Mouse (Mus musculus) T-cell, adult 66 days (primary cell): Measurements from ENCODE around the gene Vcam1. TPM values are rescaled to one million over a fixed set of nuclear protein-coding genes. Genes with fewer than 3 reads are reported as not detected.

Experiments used
- total RNA-seq, 2 experiments: library from RNA; stranded (reverse); gene quantifications; 3 replicates in 1 of 2; 4 replicates in 1 of 2; pipeline ENCODE4 v1.2.4; 2023

The Vcam1 gene
- 1 to 10 TPM; 5.3 to 8.5 TPM for total RNA-seq

DNA sequence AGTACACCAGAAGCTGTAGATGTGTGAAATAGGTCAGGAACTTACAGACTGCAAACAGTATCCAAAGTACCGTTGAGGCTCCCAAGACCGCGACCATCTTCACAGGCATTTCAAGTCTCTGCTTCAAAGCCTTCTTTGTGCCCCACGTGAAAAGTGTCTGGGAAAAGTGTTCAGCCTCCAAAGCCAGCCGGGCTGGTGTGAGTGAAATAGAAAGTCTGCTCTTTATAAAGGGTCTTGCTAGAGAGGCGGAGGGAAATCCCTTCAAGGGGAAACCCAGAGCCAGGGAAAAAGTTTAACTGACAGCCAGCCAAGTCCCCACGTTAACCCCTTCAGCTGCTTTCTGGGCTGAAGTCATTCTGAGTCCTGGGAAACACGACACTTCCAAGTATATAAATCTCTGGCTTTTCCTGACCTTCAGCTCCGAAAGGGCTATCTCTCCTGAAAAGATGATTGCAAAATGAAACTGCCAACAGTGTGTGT, at the start of gene Vcam1:
TSS of gene Vcam1 (minus strand) at position 430 of the 480 bp plus-strand sequence.

Other genes starting within 250 kb of the Vcam1 start
- gene Dph5, start 241.9 kb downstream of the Vcam1 start, total RNA-seq = 10 to 100 TPM; 66.6 to 67.9 TPM
- gene Slc30a7, start 122.3 kb downstream of the Vcam1 start, total RNA-seq = 10 to 100 TPM; 47.0 to 60.4 TPM
- gene Extl2, start 122.2 kb downstream of the Vcam1 start, total RNA-seq = 10 to 100 TPM in 1 of 2 experiments, 1 to 10 TPM in 1; 4.6 to 13.8 TPM
- gene Gpr88, start 123.8 kb upstream of the Vcam1 start, total RNA-seq = not detected